Mouse (Mus musculus): ENCODE results near the gene Bmp2.

Bmp2 gene

DNA sequence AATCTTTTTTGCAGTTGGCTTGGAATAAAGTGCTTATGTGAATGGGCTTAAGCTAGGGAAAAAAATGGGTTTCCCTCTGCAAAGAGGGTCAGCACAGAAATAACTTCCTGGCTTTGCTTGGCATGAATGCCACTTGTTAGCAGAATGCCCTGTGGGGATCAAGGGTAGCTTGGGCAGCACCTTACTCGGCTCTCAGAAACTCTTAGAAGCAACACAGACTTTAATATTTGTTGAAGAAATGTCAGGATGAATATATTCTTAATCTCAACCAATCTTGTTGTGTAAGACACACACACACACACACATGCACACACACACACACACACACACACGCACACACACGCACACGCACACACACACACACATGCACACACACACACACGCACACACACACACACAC lies 13.5 kb downstream of the Bmp2 start:
- in situ Hi-C loops (cut with MboI; ENCODE audit: unreplicated experiment in 2 of 2), result no loop called here

GRCm38 (mm10) chr2:133565995-133566710 lies 14.2 kb downstream of the Bmp2 start:
- in situ Hi-C loops (cut with MboI; ENCODE audit: unreplicated experiment in 2 of 2), result no loop called here

GRCm38 (mm10) chr2:133591562-133592255 lies 39.8 kb downstream of the Bmp2 start:
- in situ Hi-C loops (cut with MboI; ENCODE audit: unreplicated experiment in 2 of 2), result no loop called here

Measured in v-Abl transformed pro-B cells (cell line).